Mouse (Mus musculus) lung, postnatal 0 days (tissue): Measurements from ENCODE around the gene Hsf2bp.

Experiments used
- CTCF ChIP-seq: IDR thresholded peaks from 2 replicates; pipeline ENCODE4 v1.5.1; 2016; ENCODE audit warnings: antibody characterized with exemption, mild to moderate bottlenecking
- EP300 ChIP-seq: IDR thresholded peaks from 2 replicates; pipeline ENCODE4 v1.6.1; 2016; ENCODE audit warnings: antibody characterized with exemption, mild to moderate bottlenecking, control low read depth

DNA sequence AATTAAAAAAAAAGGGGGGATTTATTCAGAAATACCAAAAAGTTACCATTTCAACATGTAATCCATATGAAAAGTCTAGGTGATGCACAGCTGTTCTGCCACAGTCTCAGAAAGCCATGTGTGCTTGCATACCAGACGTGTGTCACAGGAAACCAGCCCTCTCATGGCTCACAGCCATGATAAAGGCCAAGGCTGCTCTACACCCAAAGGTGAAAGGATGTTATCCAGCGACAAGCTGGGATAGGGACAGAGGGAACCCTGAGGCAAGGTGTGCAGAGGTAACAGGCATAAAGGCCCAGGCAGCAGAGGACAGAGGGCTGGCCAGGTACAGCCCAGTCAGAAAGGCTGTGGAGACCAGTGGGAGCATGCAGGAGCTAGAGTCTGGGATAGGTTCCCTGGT, 27.5 kb upstream of the Hsf2bp start:
- TF ChIP-seq CTCF, result no peak
- no peak for TF ChIP-seq EP300
